21 mouse cellular contexts compared by ENCODE assay signal in the genomic region with DNA sequence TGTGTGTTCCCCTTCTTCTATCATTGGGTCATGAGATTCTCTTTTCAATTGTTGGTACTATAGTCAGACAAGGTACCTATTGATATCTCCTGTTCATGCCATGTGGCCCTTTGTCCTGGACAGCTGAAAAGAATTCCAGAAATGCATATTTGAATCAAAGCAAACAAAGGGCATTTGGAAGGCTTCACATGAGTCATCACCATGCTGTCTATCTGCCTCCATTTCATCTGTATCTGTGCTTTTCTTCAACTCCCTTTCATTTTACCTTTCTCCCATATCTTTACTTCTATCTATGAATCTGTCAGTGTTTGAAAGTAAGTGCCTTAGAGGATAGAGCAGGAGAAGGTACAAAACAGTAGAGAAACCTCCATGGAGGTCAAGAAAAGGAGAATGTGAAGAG.
"Had no signal": no experiment of that assay in that cellular context is flagged by ENCODE, and none has a peak within 500 bp of the region (broad histone marks: within the 10 kb centered on the region; RNA-seq: fewer than 3 reads in every experiment).

No protein-coding gene starts in this region.

- H3K27me3 ChIP-seq: lung, embryonic 15.5 days; megakaryocyte, embryonic 14.5 days; midbrain, embryonic 13.5 days; midbrain, embryonic 15.5 days; neural tube, embryonic 13.5 days; neural tube, embryonic 15.5 days; stomach, embryonic 15.5 days had no signal

- H3K9me3 ChIP-seq: lung, embryonic 15.5 days; midbrain, embryonic 13.5 days; midbrain, embryonic 15.5 days; neural tube, embryonic 13.5 days; neural tube, embryonic 15.5 days; stomach, embryonic 15.5 days had no signal

- H3K4me1 ChIP-seq: lung, embryonic 15.5 days; megakaryocyte, embryonic 14.5 days; midbrain, embryonic 13.5 days; midbrain, embryonic 15.5 days; neural tube, embryonic 13.5 days; neural tube, embryonic 15.5 days; stomach, embryonic 15.5 days had no signal

- H3K4me2 ChIP-seq: lung, embryonic 15.5 days; midbrain, embryonic 11.5 days; midbrain, embryonic 13.5 days; midbrain, embryonic 15.5 days; neural tube, embryonic 13.5 days; neural tube, embryonic 15.5 days; stomach, embryonic 15.5 days had no signal

- H3K27ac ChIP-seq: lung, embryonic 15.5 days; macrophage; midbrain, embryonic 13.5 days; midbrain, embryonic 15.5 days; neural tube, embryonic 13.5 days; neural tube, embryonic 15.5 days; stomach, embryonic 15.5 days; stomach, postnatal 0 days had no signal

- DNase-seq: liver, postnatal 0 days; lung, adult 2 months; lung, postnatal 14 days; lung, postnatal 36 days; retina, postnatal 1 day; right cerebral cortex, adult 18-20 months; right cerebral cortex, postnatal 14 days; thymus, postnatal 14 days; thymus, postnatal 36 days had no signal

- H3K36me3 ChIP-seq: lung, embryonic 15.5 days; midbrain, embryonic 13.5 days; midbrain, embryonic 15.5 days; neural tube, embryonic 13.5 days; neural tube, embryonic 15.5 days; stomach, embryonic 15.5 days had no signal

- ATAC-seq: liver, postnatal 0 days; lung, postnatal 0 days; midbrain, embryonic 13.5 days; midbrain, embryonic 15.5 days had no signal

- H3K4me3 ChIP-seq: lung, embryonic 15.5 days; megakaryocyte, embryonic 14.5 days; midbrain, embryonic 13.5 days; midbrain, embryonic 15.5 days; myocyte; neural tube, embryonic 13.5 days; neural tube, embryonic 15.5 days; stomach, embryonic 15.5 days had no signal

- H3K9ac ChIP-seq: liver, postnatal 0 days; lung, embryonic 15.5 days; midbrain, embryonic 13.5 days; midbrain, embryonic 15.5 days; neural tube, embryonic 13.5 days; neural tube, embryonic 15.5 days; stomach, embryonic 15.5 days had no signal
